Mouse (Mus musculus): ENCODE results near the gene Lrrc27.

DNA sequence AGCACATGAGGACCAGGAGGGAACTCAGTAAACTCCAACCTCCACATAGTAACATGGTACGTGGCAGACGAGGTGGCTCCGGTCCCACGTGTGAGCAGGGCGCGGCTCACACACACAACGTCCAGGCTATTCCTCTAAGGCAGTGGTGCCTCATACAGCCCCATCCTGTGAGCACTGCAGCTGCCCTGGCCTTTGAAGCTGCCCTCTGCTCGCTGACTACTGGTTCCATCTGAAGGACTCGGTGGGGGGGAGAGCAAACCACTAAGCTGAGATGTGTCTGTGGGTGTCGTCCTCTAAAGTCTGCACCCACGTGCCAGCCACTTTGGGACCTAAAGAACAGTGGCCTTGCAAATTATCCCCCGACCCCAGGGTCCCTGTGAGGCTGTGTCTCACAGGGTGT is 17.5 kb downstream of the Lrrc27 start:
- no peak for TF ChIP-seq USF1 (IDR thresholded peaks at IDR 0.05; ENCODE audit: low read depth)
- TF ChIP-seq CEBPB (IDR thresholded peaks at IDR 0.05; ENCODE audit: low read depth): no peak
- no peak for TF ChIP-seq CTCF (IDR thresholded peaks at IDR 0.05; ENCODE audit: control insufficient read depth, insufficient read depth, insufficient read length)
